Mouse (Mus musculus) liver (tissue): ENCODE measurements around the gene Stab2.
A peak's percentile ranks its signal among the peaks of the same experiment; 100 is the strongest.

ENCODE experiments used
- DNase-seq: peaks from one replicate; pipeline ENCODE4 v3.0.0-alpha.2; 2020; ENCODE audit warnings: mixed read lengths

The Stab2 gene

GRCm38 (mm10) chr10:87007385-87008214 lies at the start of gene Stab2:
Gene Stab2, minus strand, starts transcription at chr10:87008025.
- no peak for DNase-seq

GRCm38 (mm10) chr10:87051714-87052113 lies 43.9 kb upstream of the Stab2 start:
- peak; percentile 10 for DNase-seq

DNA sequence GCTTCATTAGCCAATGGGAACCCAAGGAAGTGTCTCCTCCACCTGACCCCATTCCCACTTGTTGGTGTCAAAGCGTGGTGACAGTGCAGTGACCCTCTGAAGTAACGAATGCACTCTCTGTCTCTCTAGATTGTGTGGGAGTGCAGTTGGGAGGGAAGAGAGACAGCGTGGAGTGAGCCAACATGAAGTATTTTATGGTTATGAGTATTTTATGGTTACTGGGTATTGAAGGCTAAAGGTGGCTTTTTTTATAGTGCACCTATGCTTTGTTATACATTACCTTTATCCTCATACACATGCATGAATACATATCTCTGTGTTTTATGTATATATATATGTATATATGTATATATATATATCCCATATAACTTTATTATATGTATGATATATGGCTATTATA lies 41.4 kb upstream of the Stab2 start:
- no peak for DNase-seq

- DNase-seq: no peak
Measured at GRCm38 (mm10) chr10:87046931-87047468, 39.2 kb upstream of the Stab2 start.

GRCm38 (mm10) chr10:87046469-87046868 lies 38.6 kb upstream of the Stab2 start:
- DNase-seq: no peak

DNA sequence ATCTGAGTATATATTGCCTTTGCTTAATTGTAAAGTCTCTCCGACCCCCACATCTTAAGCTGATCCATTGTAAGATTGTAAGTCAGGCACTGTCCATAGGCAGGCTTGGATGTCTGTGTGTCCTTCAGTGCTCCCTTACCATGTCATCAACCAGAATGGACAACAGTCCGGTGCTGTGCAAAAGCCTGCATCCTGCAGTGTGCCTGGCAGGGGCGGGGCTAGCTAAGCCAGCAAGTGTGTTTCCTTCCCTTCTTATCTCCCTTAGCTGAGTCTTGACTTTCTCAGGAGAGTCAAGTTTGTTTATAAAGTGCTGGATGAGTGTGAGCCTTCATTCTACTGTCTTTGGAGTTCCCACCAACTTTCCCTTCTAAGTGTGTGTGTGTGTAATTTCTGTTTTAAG lies 37.4 kb upstream of the Stab2 start:
- peak; percentile 14 for DNase-seq

DNA sequence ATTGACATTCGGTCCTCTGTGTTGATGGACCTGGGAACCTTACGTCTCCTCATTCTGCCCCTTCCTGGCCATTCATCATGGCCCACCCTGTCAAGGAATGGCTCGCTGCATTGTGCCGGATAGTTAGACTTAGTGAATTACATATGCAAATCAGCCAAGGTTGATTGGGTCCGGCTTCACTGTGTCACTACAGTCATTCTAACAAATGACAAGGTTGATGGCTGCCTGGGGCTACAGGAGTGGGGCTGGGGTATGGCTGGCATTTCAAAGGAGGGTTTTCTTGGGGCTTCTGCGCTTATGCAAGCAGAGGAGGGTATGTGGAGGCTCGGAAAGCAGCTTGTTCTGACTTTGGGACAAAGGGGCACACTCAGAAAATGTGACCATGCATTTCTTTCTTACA lies 33.4 kb upstream of the Stab2 start:
- DNase-seq: no peak

DNA sequence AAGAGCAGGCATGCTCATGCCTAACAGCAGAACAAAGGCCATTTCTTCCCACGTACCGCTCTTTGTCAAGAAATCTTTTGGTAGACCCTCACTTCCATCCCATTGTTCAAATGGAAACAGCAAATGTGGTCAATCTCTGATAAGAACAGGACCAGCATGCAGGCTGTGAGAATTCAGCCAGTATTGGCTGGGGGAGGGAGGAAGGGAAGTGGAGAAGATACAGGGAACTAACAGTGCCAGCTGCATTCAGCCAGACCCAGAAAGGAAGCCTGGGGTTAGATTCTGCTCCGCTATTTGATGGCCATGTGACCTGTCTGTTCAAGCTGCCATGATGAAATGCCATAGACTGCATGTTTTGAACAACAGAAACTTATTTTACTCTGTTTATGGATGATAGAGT lies 32.0 kb upstream of the Stab2 start:
- DNase-seq: no peak

DNA sequence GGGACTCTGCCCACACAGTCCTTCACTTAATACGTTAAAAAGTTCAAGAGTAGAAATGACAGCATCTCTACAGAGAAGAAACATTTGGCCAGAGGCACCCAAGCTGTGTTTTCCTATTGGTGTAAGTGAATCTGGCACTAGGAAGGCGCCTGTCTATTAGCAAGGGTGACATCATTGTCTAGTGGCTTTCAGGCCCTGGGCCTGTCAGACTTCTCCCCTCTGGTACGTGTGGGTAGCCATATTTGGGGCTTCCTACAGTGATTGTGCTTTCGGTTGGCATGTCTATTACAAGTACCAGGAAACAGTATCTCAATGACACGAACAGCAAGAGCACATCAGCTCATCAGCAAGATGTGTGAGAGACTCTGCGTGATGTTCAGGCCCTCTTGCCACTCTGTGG lies 31.5 kb upstream of the Stab2 start:
- no peak for DNase-seq

- no peak for DNase-seq
Measured at GRCm38 (mm10) chr10:87037062-87037461, 29.2 kb upstream of the Stab2 start.

GRCm38 (mm10) chr10:87036271-87036703 lies 28.5 kb upstream of the Stab2 start:
- no peak for DNase-seq

DNA sequence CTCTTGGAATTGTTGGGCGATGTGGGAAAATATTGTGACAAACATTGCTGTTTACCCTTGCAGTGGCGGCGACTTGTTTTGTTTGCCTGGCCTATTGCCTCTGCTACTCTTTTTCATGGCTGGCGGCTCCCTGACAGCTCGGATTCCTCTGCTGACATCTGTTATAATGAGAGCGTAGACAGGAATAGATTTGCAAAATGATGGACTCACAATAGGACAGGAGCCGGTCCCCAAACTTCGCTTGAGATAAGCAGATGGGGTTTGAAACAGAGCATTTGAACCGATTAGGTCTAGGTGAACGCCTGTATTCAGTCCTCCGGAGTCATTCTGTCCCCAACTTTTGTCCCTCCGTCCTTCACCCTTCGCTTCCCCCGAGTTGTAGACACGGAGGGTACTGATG lies 28.0 kb upstream of the Stab2 start:
- DNase-seq: no peak

GRCm38 (mm10) chr10:87032768-87033167 lies 24.9 kb upstream of the Stab2 start:
- no peak for DNase-seq

- peak; percentile 76 for DNase-seq
Measured at GRCm38 (mm10) chr10:87024884-87025283, 17.1 kb upstream of the Stab2 start.

GRCm38 (mm10) chr10:87020711-87021110 lies 12.9 kb upstream of the Stab2 start:
- DNase-seq: peak; percentile 26

GRCm38 (mm10) chr10:87018876-87019275 lies 11.1 kb upstream of the Stab2 start:
- no peak for DNase-seq

DNA sequence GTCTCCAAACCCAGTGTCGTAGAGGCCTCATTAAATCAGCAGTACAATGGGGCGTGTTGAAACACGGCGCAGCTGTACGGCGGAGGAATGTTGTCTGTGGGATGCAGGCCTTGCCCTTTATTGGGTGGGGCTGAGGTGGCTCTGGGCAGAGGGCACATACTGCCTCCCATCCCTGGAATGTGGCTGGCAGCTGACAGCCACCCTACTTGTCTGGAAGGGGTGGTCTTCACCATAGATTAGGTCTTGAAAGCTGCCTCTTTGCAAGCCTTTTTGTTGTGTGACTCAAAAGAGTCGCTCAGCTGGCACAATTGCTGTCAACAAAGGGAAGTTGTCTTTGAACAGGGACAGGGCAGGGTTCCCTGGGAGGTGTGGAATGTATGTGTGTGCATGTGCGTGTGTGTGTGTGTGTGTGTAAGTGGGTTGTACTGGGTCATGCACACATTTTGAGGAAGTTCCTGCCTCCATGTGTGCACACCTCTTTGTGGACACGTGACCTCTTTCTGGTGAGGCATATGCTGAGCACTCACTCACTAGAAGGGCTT lies 8.4 kb upstream of the Stab2 start:
- DNase-seq: no peak

- DNase-seq: no peak
Measured at GRCm38 (mm10) chr10:87015403-87015802, 7.6 kb upstream of the Stab2 start.

DNA sequence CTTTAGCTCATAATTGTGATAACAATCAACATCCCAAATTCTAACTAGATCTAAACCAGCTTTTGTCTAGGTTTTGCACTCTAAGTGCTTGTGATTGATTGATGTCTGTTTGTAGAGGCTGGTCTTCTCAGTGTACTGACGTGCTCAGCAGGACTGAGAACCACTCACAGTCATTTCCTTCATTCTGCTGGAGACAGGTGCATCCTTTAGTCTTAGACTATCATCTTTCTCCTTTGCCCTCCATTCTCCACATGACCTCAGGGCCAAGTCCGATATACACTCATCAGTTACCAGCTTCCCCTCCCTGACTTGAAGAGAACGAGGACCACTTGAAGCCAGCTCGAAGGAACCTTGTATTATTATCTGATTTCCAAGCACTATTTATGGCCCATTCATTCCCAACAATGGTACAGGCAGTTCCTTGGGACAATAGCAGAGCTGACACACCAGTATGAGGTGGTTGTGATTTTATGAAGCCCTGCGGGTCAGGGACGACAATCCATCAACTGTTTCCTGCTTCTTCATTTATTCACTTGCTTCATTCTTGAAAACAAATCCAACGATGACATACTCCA lies 6.7 kb upstream of the Stab2 start:
- no peak for DNase-seq

DNA sequence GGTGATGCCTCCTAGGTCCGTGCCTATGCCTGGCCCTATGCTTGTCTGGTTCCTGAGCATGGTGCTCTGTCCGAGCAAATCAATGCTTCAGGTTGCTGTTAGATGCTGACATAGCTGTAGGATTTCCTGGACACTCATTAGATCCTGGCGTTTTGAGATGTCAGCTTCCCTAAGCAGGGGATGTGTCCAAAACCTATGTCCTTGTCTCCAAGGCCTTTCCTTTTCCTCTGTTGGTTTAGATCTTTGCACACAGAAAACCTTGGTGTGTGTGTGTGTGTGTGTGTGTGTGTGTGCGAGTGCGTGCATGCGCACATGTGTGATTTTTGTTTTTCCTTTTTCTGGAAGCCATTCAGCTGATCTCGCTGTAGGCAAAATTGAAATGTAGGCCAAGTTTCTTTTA lies 4.3 kb upstream of the Stab2 start:
- DNase-seq: no peak

GRCm38 (mm10) chr10:87008215-87008499 lies 332 bp upstream of the Stab2 start:
- no peak for DNase-seq

- DNase-seq: no peak
Measured at GRCm38 (mm10) chr10:86992238-86992976, 15.4 kb downstream of the Stab2 start.

DNA sequence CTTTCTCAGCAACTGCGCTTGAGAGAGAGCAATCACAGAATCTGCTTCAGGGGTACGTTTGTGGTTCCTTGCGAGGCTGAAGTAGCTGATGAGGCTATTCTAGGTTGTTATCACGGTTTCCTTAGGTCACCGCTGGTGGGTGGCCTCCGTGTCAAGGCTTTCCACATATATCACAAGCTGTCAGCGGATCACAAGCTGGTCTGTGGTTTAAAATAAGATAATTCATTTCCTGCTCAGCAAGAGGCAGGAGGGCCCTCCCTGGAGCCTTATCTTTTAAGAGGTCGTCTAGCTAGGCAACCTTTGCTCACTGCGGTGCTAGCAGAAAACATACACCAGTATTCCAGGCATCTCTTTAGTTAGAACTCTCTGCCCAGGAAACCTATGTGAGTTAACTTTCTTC lies 17.2 kb downstream of the Stab2 start:
- peak; percentile 40 for DNase-seq

GRCm38 (mm10) chr10:86989838-86990237 lies 18.0 kb downstream of the Stab2 start:
- DNase-seq: no peak
